Mouse (Mus musculus): ENCODE results near the gene Nccrp1.

- TF ChIP-seq CTCF (conservative IDR thresholded peaks at IDR 0.05; ENCODE audit: low read length), result no peak
- no peak for TF ChIP-seq NANOG (IDR thresholded peaks at IDR 0.05; ENCODE audit: borderline replicate concordance, low read length)
Observed at GRCm38 (mm10) chr7:28558486-28558885, 11.4 kb upstream of the Nccrp1 start.

Data from E14TG2a.4 (cell line).